Mouse (Mus musculus): ENCODE data around the gene Cecr2. TPM values are rescaled to one million over a fixed set of nuclear protein-coding genes. Genes with fewer than 3 reads are reported as not detected.

Gene Cecr2
- total RNA-seq, 2 experiments from 2014 or later: 5.5 to 8.1 TPM

Small RNAs within 50 kb of the gene (microRNA-seq; reads per million reads assigned to microRNA genes)
- not detected for gene Gm25193

Other genes starting within 250 kb of the Cecr2 start
- gene Il17ra, start 203.1 kb upstream of the Cecr2 start, total RNA-seq (2021): 10 to 100 TPM in 1 of 2 experiments, 1 to 10 TPM in 1; 9.7 to 13.1 TPM
- gene Tmem121b, start 172.6 kb upstream of the Cecr2 start, total RNA-seq (2021): under 1 TPM in 1 of 2 experiments, not detected in 1; 0.13 TPM
- 10 to 100 TPM; 25.3 to 32.1 TPM for gene Hdhd5, start 135.1 kb upstream of the Cecr2 start, total RNA-seq (2021)
- gene Slc25a18, start 107.2 kb downstream of the Cecr2 start, total RNA-seq (2021): under 1 TPM; 0.30 to 0.33 TPM
- 100 to 1,000 TPM; 332 to 479 TPM for gene Atp6v1e1, start 156.4 kb downstream of the Cecr2 start, total RNA-seq (2021)
- 10 to 100 TPM; 63.0 to 68.1 TPM for gene Bcl2l13, start 169.8 kb downstream of the Cecr2 start, total RNA-seq (2021)

Measured in adrenal gland, postnatal 36 days (tissue).